Mouse (Mus musculus) gastrocnemius, adult 18-20 months (tissue): ENCODE measurements at regions not wholly inside any gene's neighbourhood (a gene's known extent, or its start where the extent isn't known, plus 50 kb on each side); places are given as distances from the start of the nearest gene placed in this dataset.

ENCODE experiments used
- DNase-seq: peaks from one replicate; pipeline ENCODE4 v3.0.0; 2021; ENCODE audit warnings: low spot score

- peak; percentile 77 for DNase-seq
These were observed 61.2 kb downstream of the Pkdcc start for GRCm38 (mm10) chr17:83276000-83276891.

DNA sequence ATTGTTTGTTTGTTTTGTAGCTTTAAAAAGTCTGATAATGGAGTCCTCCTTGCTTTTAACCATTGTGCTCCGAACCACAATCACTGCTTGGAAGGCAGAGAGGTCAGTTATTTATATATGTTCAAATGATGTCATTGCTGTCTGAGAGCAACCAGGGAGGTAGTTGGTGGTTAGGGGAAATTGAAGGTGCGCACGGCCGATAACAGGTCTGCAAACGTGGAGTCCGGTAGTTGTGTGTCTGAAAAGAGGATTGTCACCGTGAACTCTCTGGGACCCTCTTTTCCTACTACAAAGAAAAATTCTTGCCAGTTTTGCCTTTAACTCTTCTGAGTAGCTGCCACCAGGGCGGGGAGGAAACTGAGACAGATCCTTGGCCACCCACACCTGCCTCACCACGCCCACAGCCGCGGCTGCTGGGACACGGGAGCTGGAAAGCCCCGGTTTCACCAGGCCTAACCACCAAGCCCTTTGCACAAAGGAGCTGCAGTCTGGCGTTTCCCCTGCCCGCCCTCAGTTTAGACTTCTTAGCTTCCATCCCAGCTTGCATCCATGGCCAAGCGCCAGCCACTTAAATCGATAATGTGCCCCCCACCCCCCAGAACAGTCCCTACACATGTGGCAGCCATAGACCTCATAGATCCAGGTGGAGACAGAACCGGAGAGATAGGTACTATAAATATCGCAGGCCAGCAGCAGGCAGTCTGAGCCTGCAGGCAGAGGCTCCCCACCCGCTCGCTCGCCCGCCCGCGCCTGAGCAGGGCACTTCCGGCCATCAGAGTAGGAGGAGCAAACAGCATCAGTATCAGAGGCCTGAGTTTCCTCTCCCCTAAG, 62.2 kb downstream of the Pkdcc start:
- peak; percentile 33 for DNase-seq

DNA sequence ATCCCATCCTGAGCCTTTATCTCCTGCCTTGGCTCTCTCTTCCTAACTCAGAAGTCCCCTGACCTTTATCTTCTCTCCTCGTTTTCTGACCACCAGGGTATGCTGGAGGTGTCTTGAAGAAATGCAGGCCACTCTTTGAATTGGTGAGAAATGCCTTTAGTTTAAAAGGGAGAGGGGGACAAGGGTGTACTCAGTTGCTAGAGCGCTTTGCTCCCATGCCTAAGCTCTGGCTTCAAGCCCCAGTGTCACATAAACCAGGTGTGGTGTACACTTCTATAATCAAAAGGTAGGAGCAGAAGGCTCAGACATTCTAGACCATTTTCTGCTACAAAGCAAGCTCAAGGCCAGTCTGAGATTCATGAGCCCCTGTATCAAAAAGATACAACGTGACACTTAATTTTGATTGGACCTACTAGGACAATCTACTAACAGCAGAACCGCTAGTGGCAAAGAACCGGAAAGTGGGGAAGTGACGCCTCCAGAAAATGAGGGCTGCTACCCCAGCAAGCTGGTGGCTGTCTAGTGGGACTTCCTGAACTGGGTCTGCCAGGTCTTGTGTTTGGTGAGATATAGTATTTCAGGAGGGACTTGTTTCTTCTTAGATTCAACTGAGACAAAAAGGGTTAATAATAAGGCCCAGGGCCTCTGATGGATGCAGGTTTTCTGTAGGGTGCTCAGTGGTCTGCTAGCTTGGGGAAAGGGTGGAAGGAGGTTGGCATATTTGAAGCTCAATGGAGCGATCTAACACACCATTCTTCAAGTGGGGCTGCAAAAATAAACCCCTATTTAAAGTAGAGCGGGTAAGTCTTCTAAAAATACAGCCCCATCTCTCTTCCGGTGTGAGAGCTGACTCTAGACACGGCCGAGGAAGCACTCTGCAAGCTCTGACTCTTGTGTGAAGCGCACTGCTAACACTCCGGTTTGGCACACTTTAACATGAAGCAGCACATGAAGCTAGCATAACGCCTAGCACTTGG, 63.1 kb downstream of the Pkdcc start:
- DNase-seq: no peak

DNA sequence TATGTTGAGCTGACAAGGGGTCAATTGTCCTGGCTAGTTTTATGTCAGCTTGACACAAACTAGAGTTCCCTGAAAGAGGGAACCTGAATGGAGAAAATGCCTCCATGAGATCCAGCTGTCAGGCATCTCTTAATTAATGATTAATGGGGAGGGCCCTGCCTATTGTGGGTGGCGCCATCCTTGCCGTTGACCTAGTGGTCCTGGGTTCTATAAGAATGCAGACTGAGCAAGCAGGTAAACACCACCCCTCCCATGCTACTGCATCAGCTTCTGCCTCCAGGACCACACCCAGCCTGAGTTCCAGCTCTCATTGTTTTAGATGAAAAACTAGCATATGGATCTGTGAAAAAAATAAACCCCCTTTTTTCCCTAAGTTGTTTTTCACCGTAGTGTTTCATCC, 67.4 kb upstream of the Eml4 start:
- DNase-seq: no peak

DNA sequence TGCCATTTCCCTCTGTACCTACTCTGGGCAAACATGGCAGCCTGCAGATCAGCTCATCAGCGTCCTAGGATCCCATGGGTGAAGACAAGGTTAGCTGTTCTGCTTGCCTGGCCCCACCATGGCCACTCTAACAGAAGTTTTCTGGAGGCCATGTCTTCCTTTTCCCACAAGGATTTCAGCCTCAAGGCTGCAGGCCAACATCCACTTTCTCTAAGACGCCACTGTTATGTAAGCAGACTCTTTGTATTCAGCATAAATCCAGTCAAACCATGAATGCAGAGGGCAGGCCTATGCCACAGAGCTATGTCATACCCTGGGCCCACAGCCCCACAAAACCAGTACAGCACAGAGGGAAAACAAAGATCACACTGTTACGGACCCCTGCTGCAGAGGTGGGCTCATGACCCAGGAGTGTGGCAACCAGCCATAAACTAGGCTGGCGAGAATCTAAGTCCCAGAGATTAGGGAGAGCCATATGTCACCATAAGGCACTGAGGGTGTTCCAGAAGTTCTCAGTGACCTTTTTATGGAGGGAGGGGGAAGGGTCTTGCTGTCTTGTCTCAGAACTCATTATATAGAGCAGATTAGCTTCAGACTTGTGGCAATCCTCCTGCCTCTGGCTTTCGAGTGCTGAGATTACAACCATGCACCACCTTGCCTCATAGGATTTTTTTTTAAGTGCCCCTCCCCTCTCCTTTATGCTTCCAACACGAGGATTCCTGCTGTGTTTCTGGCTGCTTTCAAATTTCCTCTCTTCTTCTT, 63.2 kb upstream of the Eml4 start:
- DNase-seq: no peak

- peak; percentile 52 for DNase-seq
These were observed 62.6 kb upstream of the Eml4 start for GRCm38 (mm10) chr17:83288143-83288492.

GRCm38 (mm10) chr17:83295526-83296238, 55.0 kb upstream of the Eml4 start:
- DNase-seq: no peak

- DNase-seq: no peak
These were observed 53.2 kb upstream of the Eml4 start for GRCm38 (mm10) chr17:83297379-83298121.
